Mouse (Mus musculus) retina, postnatal 1 day (tissue): ENCODE results near the gene Pi16.

Source experiments
- DNase-seq: peaks from one replicate; pipeline ENCODE4 v3.0.0-alpha.2; 2012

Pi16 gene

DNA sequence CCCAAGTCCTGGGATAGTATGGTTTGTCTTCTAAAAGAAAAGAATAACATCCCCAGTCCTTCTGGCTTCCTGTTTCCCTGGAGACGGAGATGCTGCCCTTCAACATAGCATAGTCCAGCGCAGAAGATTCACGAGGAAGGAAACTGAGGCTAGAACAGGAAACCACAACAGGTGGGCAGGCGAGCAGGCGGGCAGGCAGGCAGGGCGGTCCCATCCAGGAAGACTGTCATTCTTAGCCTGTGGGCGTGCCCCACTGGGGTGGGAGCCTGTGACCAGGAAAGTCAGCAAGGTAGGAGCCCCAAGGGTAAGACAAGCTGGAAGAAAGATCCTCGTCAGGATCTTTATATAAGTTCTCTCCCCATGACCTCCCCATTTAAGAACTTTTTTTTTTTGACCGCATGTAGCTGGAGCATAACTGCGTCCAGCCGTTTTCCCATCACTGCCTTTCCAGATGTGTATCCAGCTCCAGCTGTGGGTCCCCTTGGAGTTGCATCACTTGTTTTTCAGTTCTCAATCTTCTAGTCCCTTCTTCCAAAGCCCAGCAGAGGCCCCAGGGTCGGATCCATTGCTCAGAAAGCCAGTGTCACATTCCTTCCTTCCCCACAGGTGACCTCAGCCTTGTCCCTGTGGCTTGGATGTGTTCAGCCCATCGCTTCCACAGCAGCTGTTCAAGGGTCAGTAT is 13.0 kb upstream of the Pi16 start:
- no peak for DNase-seq

DNA sequence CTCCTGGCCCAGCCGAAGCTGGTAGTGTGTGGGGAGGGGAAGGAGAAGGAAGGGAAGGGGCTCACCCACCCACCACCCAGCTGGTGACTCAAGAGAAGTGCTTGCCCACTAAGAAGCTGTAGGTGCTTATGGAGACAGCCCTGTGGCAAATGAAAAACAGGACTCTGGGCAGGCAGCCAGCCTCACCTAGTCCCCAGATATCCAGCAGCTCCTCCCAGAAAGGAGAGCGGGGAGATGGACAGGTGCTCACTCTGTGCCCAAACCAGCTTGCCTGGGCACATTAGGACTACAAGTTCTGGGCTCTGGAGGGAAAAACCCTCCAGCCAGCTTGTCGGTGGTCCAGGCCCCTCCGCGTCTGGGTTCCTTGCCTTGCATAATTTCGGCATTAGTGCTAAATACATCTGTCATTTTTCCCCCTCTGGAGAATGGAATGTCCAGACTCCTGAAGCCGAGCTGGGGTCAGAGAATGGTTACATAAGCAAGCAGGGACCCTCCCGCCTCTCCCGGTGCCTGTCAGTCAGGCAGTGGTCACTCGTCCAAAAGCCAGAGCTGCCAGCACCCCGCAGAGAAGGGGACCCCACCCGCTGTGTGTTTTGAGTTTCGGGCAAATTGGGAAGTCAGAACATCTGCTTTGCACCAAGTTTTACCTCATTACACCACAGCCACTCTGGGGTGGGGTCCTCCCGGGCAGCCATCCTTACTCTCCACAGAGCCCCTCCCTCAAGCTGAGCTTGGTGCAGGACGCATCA is 12.2 kb upstream of the Pi16 start:
- DNase-seq = no peak

DNA sequence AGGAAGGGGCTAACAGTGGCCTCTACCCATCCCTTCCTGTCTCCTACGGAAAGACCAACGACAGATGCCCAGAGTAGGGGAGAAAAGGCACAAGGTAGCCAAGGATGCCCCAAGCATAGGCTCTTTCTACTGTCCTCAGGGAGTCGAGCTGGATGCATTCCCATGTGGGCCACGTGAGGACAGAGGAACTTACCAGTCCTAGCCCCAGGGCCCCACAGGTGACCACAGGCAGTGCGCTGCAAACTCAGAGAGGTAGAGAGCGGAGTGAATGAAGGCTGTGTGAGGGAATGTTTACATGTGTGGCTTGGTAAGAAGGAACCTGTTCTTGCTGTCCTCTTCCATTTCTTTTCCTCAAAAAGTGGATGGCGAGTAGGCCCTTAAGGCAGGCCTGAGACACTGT is 11.6 kb upstream of the Pi16 start:
- no peak for DNase-seq

DNA sequence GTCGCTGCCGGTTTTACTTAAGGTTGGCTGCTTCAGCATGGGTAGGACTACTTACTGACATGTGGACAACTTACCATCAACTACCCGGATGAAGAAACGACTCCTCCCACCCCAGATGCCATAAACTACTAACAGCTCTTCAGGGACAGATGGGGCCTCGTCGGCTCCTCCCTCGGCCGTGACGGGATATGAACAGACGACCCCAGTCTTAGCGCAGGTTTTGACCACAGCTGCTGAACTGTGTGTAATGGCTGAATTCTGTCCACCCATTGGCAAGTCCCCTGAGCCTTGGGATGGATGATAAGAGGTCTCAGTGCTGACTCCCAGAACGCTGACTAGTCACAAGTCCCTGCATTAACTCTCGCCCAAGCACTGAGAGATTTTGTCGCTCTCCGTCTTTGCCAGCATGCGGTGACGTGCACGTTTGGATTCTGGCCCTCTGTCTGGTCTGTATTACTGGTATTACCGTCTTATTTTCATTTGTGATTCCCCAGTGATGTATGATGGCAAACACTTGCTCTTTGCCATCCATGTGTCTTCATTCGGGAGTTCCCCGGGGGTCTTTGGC is 7.3 kb upstream of the Pi16 start:
- DNase-seq = no peak

DNA sequence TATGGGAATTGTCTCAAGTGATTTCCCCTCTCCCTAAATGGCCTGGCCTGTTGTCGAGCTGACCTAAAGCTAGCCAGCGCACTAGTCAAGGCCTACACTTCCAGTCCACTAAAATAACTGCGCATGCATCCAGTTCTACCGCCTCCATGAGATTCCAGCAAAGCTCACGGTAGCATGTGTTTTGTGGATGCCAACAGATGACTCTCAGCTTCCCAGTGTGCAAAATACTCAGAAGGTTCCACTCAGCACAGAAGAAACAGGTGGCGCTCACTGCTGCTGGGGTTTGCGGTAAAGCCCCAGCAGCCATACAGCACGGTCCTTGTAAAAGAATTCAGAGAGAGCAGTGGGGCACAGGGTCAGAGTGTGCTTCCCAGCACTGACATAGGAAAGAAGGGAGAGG is 5.9 kb upstream of the Pi16 start:
- DNase-seq = no peak

DNA sequence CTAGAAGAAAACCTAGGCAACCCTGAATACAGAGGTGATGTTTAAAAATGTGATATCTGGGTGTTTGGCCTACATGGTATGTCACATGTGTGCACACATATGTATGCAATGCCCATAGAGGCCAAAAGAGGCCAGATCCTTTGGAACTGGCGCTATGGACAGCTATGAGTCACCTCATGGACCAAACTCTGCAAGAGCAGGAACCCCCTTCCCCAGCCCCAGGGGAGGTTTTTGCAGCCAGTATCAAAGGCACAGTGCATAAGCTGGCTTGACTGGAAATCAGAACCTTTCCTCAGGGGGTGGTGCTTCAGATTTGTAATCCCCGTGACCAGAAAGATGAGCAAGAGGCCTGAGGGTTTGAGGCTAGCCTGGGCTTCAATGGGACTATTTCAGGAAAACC is 5.4 kb upstream of the Pi16 start:
- no peak for DNase-seq

DNA sequence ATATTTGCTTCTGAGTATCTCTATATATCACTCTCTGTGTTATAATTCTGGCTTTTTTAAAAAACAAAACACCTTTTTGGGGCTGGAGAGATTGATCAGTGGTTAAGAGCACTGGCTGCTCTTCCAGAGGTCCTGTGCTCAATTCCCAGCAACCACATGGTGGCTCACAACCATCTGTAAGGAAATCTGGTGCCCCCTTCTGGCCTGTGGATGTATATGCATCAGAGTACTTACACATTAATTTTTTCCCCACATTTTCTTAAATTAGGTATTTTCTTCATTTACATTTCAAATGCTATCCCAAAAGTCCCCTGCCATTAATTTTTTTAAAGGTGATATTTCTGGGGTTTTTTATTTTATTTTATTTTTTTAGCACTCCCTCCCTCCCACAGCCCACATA is 4.2 kb upstream of the Pi16 start:
- DNase-seq = no peak

DNA sequence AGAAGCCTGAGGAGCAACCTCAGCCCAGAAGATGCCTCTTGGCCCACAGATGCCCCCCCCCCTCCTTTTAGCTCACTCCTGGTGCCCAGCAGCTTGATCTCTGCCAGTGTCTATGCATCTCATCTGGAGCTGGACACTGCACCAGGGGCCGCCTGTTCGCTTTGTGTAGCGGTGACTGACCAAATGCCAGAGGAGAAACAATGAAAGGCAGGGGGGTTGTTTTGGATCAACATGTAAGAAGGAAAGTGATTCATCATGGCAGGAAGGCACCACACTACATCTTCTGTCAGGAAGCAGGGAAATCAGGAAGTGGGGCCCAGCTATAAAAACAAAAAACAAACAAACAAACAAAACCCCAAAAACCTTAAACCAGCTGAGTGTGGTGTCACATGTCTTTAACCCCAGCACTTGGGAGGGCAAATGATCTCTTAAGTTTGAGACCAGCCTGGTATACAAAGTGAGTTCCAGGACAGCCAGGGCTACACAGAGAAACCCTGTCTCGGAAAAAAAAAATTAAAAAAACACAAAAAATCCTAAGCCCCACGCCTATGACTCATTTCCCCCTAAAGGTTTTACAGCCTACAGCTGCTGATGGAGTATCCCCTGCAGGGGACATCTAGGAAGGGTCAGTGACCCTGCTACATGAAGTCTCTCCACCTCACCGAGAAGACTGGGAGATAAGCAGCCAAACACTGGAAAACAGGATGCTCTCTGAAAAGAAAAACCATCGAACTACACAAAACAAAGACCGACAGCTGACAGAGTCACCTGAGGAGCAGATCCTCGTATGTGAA is 1.6 kb upstream of the Pi16 start:
- no peak for DNase-seq

DNA sequence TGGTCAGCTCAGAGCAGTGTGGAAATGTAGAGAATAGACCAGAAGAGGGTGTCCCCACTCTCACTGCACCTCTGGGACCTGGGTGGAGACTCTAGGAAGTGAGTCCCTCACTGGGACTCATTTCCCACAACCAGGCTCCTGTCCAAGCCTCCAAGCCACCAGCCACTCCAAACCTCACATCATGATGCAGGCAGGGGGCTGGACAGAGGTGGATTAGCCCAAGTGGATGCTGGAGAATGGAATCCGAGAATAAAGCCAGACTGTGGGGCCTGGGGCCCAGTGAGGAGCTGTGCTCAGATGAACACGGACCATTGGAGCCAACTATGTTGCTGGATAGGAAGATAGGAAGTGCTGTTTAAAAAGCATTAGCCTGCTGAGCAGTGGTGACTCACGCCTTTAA is 589 bp upstream of the Pi16 start:
- no peak for DNase-seq

DNA sequence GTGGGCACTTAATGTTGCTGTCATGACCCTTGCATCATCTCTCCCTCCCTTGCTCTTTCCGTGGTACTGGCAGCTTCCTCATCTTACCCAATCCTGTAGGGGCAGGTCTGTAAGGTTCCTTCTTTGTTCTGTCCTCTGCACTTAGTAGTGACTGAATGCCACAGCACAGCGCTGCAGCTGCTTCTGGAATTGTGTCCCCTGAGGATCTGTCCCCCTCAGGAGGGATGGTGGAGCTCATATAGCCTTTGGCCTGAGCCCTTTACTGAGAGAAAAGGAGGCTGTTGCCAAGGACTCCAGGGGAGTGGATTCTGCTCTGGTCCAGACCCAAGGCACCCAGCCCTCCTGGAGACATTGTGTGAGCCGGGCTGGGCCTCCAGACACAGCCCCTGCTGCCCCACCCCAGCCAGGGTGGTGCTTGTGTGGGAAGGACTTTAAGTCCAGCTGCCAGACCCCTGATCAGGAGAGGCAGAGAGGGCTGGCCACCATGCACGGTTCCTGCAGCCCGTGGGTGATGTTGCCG is 1.3 kb downstream of the Pi16 start:
- no peak for DNase-seq

DNA sequence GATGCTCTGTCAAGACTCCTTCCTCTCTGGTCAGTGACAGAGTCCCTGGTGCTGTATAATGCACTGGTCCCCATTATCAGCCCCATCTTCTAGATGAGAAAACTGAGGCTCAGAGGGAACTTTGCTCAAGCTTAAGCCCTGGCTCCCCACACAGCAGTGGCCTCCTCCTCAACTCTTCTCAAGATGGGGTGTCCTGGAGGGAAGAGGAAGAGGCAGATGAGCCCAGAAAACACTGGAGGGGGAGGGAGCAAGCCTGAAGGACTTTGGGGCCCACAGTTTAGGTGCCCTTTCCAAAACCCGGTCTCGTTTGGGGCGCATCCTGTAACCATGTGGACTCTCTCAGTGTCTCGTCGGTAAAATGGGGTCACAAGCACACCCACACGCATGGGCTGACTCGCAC is 2.0 kb downstream of the Pi16 start:
- DNase-seq = no peak

DNA sequence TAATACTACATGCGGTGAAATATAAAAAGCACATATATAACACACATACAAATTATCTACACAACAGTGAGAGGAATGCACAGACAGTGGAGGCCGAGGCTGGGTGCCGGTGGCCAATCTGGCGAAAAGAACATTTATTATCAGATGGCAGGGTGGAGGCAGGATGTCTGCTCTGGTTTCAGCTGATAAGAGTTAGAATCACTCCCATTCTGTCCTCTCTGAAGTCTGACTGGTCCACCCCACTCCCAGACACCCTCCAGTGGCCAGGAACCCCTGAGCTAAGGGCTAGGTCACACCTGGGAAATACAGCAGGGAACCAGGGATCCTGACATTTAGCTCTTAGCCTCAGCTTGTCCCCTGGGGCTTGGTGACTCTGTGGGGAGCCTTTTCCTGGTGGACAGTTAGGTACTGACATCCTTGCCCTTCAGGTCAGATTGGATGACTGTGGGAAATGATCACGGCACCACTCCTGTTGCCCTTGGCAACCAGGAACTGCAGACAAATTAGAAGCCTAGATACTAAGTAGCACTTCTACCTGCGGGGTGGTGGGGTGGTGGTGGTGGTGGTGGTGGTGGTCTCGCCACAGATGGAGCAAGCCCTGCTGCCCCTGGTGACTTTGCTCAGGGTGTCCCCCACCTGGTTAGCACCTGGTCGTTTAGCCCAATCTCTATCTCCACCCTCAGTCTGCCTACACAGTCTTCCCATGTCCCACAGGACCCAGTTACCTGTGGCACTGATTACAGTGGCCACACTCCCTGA is 2.6 kb downstream of the Pi16 start:
- no peak for DNase-seq

DNA sequence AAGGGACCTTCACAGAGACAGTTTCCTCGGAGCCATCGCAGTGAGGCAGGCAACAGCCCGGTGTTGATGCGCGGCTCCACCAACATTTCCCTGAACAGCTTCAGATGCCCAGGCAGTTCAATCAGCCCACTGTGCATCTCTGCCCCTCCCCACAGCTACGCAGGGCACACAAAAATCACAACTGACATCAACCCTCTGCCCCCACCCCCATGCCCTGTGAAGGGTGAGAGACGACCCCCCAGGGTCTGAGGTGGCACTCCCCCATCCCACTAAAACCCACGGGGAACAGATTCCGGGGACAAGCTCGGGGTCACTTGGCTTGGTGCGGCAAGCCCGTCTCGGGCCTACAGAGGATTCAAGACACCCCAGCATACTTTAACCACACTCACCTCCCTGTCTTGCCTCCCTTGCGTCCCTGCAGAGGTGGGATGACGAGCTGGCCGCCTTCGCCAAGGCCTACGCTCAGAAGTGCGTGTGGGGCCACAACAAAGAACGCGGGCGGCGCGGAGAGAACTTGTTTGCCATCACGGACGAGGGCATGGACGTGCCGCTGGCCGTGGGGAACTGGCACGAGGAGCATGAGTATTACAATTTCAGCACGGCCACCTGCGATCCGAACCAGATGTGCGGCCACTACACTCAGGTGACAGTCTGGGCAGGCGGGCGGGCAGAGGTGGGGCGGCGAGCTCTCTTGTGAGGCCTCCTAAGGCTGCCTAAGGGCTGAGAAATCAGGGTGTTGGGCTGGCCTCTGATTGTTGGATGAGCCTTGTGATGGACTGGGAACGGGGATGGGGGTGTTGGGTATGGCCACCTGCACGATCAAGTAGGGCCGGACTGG is 4.5 kb downstream of the Pi16 start:
- DNase-seq = peak; percentile 23

DNA sequence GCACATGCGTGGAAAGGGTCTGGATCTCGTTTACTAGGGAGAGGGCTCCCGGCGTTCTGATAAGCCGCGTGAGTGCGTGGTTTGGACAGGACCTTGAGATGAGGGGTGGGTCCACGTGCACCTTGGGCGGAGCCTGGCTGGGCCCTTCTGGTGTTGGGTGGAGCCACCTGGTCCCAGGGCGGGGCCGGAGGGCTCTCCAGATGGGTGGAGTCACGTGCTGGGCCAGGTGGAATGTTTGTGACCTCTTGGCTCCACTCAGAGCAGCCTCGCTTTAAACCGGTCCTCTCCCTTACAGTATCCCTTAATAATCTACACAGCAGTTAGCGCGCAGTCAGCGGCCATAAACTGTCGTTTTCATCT is 5.1 kb downstream of the Pi16 start:
- peak; percentile 37 for DNase-seq

DNA sequence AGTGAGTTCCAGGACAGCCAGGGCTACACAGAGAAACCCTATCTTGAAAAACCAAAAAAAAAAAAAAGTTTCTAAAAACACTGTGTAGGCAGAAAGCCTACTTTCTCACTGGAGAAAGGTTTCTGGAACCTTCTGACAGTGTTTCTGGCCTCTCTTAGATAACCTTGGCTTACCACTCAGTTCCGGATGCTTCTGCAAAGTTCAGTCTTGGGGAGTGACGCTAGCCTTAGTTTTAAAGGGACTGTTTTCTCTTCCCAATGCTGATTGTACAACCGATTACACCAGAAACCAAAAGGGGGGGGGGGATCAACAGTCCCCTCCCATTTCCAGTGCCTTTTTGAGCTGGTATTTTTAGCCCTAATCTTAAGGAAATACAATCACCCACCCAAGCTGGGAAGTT is 6.1 kb downstream of the Pi16 start:
- no peak for DNase-seq

DNA sequence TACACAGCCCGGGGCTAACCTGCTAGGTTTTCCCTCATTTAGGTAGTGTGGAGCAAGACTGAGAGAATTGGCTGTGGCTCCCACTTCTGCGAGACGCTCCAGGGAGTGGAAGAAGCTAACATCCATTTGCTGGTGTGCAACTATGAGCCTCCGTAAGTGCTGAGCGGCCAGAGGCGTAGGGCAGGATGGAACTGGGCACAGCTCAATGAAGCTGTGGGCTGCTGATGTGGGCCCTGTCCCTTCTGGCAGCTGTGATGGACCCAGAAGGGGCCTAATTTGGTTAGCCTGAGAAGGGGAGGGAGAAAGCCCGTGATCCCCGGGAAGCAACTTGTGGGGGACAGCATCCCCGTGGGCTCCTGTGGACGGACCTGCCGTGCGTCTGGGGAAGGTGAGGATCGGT is 8.4 kb downstream of the Pi16 start:
- DNase-seq = no peak

DNA sequence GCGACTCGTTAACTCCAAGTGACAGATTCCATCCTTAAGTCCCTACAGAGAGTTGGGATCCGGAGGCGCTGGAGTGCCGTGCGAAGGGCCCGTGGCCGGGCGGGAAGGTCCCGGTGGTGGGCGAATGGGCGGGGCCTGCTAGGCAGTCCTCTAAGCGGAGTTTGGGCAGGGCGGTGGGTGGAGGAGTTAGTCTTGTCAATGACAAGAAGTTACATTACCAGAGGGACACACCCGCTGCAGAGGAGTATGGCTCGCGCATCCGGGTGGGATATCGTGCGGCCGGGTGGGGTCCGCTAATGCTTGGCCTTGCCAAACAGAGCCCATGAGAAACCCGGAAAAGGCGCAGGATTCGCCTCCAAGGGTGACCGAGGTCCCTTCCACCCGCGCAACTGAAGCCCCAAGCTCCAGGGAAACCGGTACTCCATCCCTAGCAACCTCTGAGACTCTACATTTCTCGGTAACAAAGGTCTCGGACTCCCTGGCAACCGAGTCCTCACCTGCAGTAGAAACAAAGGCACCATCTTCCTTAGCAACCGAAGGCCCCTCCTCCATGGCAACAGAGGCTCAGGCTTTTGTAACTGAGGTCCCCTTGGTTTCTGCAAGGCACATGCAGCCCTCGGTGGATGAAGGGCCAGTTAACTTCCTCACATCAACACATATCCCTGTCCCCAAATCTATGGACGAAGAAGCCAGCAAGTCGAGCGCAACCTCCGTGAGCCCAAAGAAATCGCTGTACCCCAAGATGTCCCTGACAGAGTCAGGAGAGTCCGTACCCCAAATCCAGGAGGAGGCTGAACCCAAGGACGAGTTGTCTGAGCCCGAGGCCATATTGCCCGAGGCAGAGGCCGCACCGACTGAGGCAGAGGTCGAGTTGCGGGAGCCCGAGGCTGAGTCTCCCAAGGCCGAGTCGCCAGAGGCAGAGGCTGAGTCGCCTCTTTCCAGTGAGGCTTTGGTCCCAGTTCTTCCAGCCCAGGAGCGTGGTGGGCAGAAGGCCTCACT is 9.3 kb downstream of the Pi16 start:
- peak; percentile 64 for DNase-seq

DNA sequence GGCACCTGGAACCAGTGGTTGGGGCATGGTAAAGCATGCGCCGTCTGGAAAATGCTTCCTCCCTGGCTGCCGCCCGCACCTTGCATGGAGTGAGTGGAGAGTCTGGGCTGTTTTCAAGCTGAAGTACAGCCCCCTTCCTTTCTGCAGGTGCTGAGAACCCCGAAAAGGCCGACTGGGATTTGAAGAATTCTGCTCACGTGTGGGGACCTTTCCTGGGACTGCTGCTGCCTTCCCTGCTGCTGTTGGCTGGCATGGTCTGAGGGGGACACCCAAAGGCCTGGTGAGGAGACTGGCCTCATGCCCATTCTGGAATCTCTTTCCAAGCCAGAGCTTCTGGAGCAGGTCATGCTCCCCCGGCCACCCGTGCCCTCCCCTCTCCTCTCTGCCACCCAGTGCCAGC is 10.2 kb downstream of the Pi16 start:
- DNase-seq = no peak

DNA sequence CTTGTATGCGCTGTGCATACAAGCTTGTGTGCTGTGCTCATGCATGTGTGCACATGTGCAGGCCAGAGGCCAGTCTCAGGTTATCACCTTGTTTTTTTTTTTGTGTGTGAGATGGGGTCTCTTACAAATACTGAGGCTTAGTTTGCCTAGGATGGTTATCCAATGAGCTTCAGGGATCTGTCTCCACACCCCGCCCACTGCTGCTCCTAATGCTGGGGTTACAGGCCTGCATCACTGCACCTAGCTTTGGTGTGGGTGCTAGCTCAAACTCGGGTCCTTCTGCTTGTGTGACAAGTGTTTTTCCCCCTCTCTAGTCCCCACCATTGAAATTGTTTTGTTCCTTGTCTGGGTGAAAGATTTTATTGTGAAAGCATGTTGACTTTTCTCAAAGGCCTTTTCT is 12.7 kb downstream of the Pi16 start:
- DNase-seq = no peak

DNA sequence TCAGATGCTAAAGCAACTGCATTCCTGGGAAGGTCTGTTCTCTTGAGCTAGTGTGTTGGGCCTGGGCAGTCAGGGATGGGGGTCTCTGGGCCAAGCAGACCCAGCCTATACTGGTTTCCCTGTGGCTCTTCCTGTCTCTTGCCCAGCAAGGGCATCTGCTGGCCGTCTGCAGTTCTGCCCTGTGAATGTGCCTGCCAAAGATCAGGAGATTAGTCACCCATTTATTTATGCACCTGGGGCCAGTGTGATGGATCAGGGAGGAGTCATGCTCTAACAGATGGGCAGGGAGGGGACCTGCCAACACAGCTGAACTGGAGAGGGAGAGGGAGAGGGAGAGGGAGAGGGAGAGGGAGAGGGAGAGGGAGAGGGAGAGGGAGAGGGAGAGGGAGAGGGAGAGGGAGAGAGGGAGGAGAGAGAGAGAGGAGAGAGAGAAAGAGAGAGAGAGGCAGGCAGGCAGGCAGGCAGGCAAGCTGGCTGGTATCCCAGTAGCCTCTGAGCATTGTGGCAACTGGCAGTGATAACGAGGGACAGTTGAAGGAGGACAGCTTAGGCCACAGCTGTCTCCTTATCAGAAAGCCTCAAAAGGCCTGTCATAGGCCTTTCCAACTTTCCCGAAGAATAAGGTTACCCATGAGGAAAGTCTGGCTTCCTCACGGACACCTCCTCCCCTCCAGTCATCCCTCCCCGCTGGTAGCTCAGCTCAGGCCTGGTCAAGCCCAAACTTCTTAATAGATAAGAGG is 13.4 kb downstream of the Pi16 start:
- DNase-seq = peak; percentile 54
